Mouse (Mus musculus) heart, adult 2 months (tissue): ENCODE measurements around the gene C1qtnf5. TPM values are rescaled to one million over a fixed set of nuclear protein-coding genes. Genes with fewer than 3 reads are reported as not detected.
A peak's percentile ranks its signal among the peaks of the same experiment; 100 is the strongest.

ENCODE experiments used
- DNase-seq, 2 experiments: peaks; one replicate each; pipeline ENCODE4 v3.0.0; 2021
- H3K27ac ChIP-seq: fragments of 200-600 bp; 2 replicates; pipeline ENCODE4 v1.8.1; 2022
- H3K27me3 ChIP-seq: fragments of 200-500 bp; 2 replicates; pipeline ENCODE4 v1.6.1; 2012; ENCODE audit warnings: mild to moderate bottlenecking, low read length, inconsistent platforms, mixed read lengths; ENCODE audit not compliant: control insufficient read depth, insufficient read depth
- H3K36me3 ChIP-seq: fragments of 200-500 bp; 2 replicates; pipeline ENCODE4 v1.6.1; 2012; ENCODE audit warnings: low read length, inconsistent platforms; ENCODE audit not compliant: control insufficient read depth, insufficient read depth
- H3K4me1 ChIP-seq: fragments of 200-500 bp; 2 replicates; pipeline ENCODE4 v1.6.1; 2011; ENCODE audit warnings: low read length; ENCODE audit not compliant: control insufficient read depth, insufficient read depth
- H3K4me3 ChIP-seq: fragments of 200-600 bp; 2 replicates; pipeline ENCODE4 v1.8.1; 2022
- H3K79me2 ChIP-seq: fragments of 200-500 bp; replicated peaks from 2 replicates; pipeline ENCODE4 v1.6.1; 2012; ENCODE audit warnings: mild to moderate bottlenecking, inconsistent platforms, low read length, moderate library complexity, mixed read lengths; ENCODE audit not compliant: control insufficient read depth, insufficient read depth
- H3K9ac ChIP-seq: fragments of 200-500 bp; 2 replicates; pipeline ENCODE4 v1.6.1; 2012; ENCODE audit warnings: low read depth, mild to moderate bottlenecking, control low read depth, inconsistent platforms, low read length, mixed read lengths
- CTCF ChIP-seq: fragments of 200-600 bp; IDR thresholded peaks from 2 replicates; pipeline ENCODE4 v1.8.1; 2022; ENCODE audit warnings: antibody characterized with exemption, mild to moderate bottlenecking, moderate library complexity
- EP300 ChIP-seq: fragments of 200-500 bp; IDR thresholded peaks from 2 replicates; pipeline ENCODE4 v1.6.1; 2011; ENCODE audit warnings: low read depth, low read length, control low read depth; ENCODE audit not compliant: insufficient read depth
- POLR2A ChIP-seq: fragments of 200-500 bp; IDR thresholded peaks from 2 replicates; pipeline ENCODE4 v1.6.1; 2011; ENCODE audit warnings: mild to moderate bottlenecking, low read depth, low read length, control low read depth; ENCODE audit not compliant: insufficient read depth
- WGBS: fragments of 180-500 bp; shearing (Covaris S2); methylation state at CpG from one replicate; pipeline ENCODE4 v1.1.7; 2018; 5-methylcytosine and 5-hydroxymethylcytosine counted together
- intact Hi-C: fragments of 180-260 bp; cut with DNase I; formaldehyde crosslinking; loops from one replicate; pipeline ENCODE4 v1.15.1; 2025
- long read RNA-seq: library from polyadenylated mRNA; stranded (forward); transcript quantifications from one replicate; pipeline ENCODE4 v2.0.0, GENCODE M21; 2021
- polyA plus RNA-seq: library from polyadenylated mRNA; depleted of rRNA; stranded (reverse); fragments of >200 nt; gene quantifications from 2 replicates; pipeline ENCODE4 v1.2.3, GENCODE M21; 2012; rRNA removed
- total RNA-seq, 2 experiments: library from RNA; stranded (reverse); gene quantifications; 2 replicates each; pipeline ENCODE4 v1.2.3; 2021

C1qtnf5 gene
- total RNA-seq (1 to 10 TPM; 4.8 to 7.6 TPM), polyA plus RNA-seq (9.4 and 13.8 TPM in 2 replicates)
- long read RNA-seq, transcript C1qtnf5-204 (3 exons, 1,365 nt): major isoform, 6 of 10 reads
- long read RNA-seq, partial matches to known transcripts: 0 of 10 reads
- long read RNA-seq, other reads (novel, unspliced or antisense): 2 of 10 reads

GRCm38 (mm10) chr9:44107110-44107509 lies at the start of gene C1qtnf5:
Gene C1qtnf5 (plus strand): TSS chr9:44107245.
- no peaks in the 10 kb centered on the region for H3K27me3 ChIP-seq
- peak within 1 kb of the TSS; percentile 72 for H3K27ac ChIP-seq
- peaks cover 7% of the 10 kb centered on the region; the same call in 1 of the 2 replicates for H3K4me1 ChIP-seq
- peak within 1 kb of the TSS; percentile 31 for H3K4me3 ChIP-seq
- 15% methylated on average over 8 of the region's 8 CpGs for WGBS
- no peak for TF ChIP-seq CTCF
- TF ChIP-seq POLR2A: peak; percentile 57
- TF ChIP-seq EP300: no peak; the same call in 1 of the 2 replicates
- intact Hi-C loops: loop anchor here (5.0 kb wide), 1 partner anchor 35 kb away; no protein-coding TSS in a partner anchor
- peak; percentile 89 to 90 for DNase-seq
- H3K36me3 ChIP-seq: peaks cover 3% of the 10 kb centered on the region; the same call in 1 of the 2 replicates
- H3K9ac ChIP-seq: peak within 1 kb of the TSS; percentile 58
- no peaks in the 10 kb centered on the region; the same call in 1 of the 2 replicates for H3K79me2 ChIP-seq

DNA sequence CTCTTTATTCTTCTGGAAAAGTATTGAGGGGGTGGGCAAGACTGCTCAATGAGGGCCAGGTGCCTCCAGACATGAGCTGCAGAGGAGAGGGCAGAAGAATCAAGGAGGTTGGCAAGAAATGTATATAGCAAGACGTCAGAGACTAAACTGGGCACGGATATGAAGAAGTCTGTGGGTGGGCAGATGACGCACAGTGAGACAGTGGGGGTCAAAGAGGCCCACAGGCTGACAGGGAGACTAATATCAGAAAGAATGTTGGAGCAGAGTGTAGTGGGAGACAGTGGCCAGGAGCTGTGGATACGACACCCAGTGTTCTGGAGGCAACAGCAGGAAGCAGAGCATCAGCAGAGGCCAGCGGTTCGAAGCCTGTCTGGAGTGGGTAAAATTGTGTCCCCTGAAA lies 48.4 kb upstream of the C1qtnf5 start:
- Histone ChIP-seq H3K4me3 (no peak overlapping the region), H3K9ac (no peak overlapping the region), H3K79me2 (no peaks in the 10 kb centered on the region), H3K27ac (no peak overlapping the region), H3K27me3 (no peaks in the 10 kb centered on the region), H3K36me3 (no peaks in the 10 kb centered on the region), H3K4me1 (no peaks in the 10 kb centered on the region)
- intact Hi-C loops: no loop called here
- WGBS: 76% methylated on average over 6 of the region's 6 CpGs
- DNase-seq: no peak
- TF ChIP-seq POLR2A (no peak), EP300 (no peak), CTCF (no peak)

GRCm38 (mm10) chr9:44065177-44065576 lies 41.9 kb upstream of the C1qtnf5 start:
- DNase-seq: no peak
- Histone ChIP-seq H3K9ac (no peak overlapping the region), H3K27ac (no peak overlapping the region), H3K4me1 (0 out of 2 replicates have a peak, but pooled peaks cover 1% of the 10 kb centered on the region), H3K4me3 (no peak overlapping the region), H3K27me3 (no peaks in the 10 kb centered on the region), H3K79me2 (no peaks in the 10 kb centered on the region), H3K36me3 (no peaks in the 10 kb centered on the region)
- intact Hi-C loops: no loop called here
- WGBS: 27% methylated on average over 1 of the region's 1 CpGs
- TF ChIP-seq EP300 (no peak), POLR2A (no peak), CTCF (peak; percentile 43)

- H3K27ac ChIP-seq: peak within 1 kb of the TSS; percentile 82
- H3K27me3 ChIP-seq: no peaks in the 10 kb centered on the region
- WGBS: under 1% methylated on average over 38 of the region's 38 CpGs
- TF ChIP-seq EP300 (peak; percentile 64), POLR2A (peak; percentile 73), CTCF (0 out of 2 replicates have a peak, but pooled peaks have one; percentile 98)
- H3K79me2 ChIP-seq: no peaks in the 10 kb centered on the region
- H3K4me1 ChIP-seq: peaks cover 3% of the 10 kb centered on the region; the same call in 1 of the 2 replicates
- intact Hi-C loops: loop anchor here (1.0 kb wide), 1 partner anchor 83 kb away; no protein-coding TSS in a partner anchor
- peak within 1 kb of the TSS; percentile 53 for H3K4me3 ChIP-seq
- H3K36me3 ChIP-seq: no peaks in the 10 kb centered on the region
- peak; percentile 99 to 100 for DNase-seq
- H3K9ac ChIP-seq: peak within 1 kb of the TSS; percentile 83
These were observed 40.2 kb upstream of the C1qtnf5 start, which contains the start of gene Usp2 for GRCm38 (mm10) chr9:44066785-44067225. Gene Usp2 (plus strand): TSS chr9:44067021.

DNA sequence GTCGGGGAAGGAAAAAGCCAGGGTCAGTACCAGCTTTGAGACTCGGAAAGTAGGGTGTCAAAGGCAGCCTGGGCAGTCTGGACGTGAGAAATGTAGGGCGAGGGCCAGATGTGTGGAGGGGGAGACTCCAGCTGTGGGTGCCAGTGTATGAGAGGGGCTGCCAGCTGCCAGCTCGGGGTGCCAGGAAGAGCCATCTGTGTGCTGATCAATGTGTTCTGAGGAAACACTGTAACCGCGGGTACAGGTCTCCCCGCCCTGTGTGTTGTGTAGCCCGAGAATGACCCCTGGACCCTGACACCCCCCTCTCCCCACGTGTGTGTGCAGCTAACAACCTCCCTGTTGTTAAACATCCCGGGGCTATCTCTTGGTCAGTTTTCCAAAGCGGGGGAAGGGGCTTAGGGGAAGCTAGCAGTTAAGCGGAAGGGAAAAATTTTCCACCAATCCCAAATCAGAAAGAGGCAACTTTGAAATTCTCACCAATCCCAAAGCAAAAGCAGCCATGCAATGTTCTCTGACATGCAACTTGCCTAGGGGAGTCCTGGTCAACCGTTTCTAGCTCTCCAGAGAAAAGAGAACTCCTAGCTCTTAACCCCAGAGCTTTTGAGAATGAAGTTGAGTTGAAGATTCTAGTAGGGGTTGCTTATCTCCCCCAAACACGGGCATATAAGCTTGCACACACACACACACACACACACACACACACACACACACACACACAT lies 39.6 kb upstream of the C1qtnf5 start:
- WGBS: 5% methylated on average over 15 of the region's 15 CpGs
- TF ChIP-seq EP300: no peak
- H3K27me3 ChIP-seq: no peaks in the 10 kb centered on the region
- peak overlapping the region; percentile 82 for H3K27ac ChIP-seq
- peak overlapping the region; percentile 53 for H3K4me3 ChIP-seq
- no peaks in the 10 kb centered on the region for H3K79me2 ChIP-seq
- no peak for DNase-seq
- intact Hi-C loops: no loop called here
- H3K9ac ChIP-seq: peak overlapping the region; percentile 83
- H3K36me3 ChIP-seq: no peaks in the 10 kb centered on the region
- H3K4me1 ChIP-seq: peaks cover 3% of the 10 kb centered on the region; the same call in 1 of the 2 replicates

GRCm38 (mm10) chr9:44067960-44068330 lies 39.1 kb upstream of the C1qtnf5 start:
- no peak for TF ChIP-seq POLR2A
- TF ChIP-seq CTCF: no peak
- TF ChIP-seq EP300: no peak
- Histone ChIP-seq H3K27ac (no peak overlapping the region; the same call in 1 of the 2 replicates), H3K79me2 (no peaks in the 10 kb centered on the region), H3K4me1 (peaks cover 3% of the 10 kb centered on the region; the same call in 1 of the 2 replicates), H3K4me3 (no peak overlapping the region), H3K9ac (no peak overlapping the region), H3K36me3 (no peaks in the 10 kb centered on the region), H3K27me3 (no peaks in the 10 kb centered on the region)
- intact Hi-C loops: loop anchor here (2.0 kb wide), 1 partner anchor 21 kb away; no protein-coding TSS in a partner anchor
- 66% methylated on average over 6 of the region's 6 CpGs for WGBS
- peak in 1 of 2 experiments; percentile 39 for DNase-seq
